Mouse (Mus musculus): ENCODE measurements around the gene Stx17. TPM values are rescaled to one million over a fixed set of nuclear protein-coding genes. Genes with fewer than 3 reads are reported as not detected.

Stx17 gene
- polyA plus RNA-seq, 1 experiment = 22.1 TPM

- no peak overlapping the region for H3K27ac ChIP-seq (ENCODE audit: insufficient read depth, low read length)
- H3K4me3 ChIP-seq (ENCODE audit: insufficient read depth, low read length) = no peak overlapping the region
- TF ChIP-seq CTCF (IDR thresholded peaks at IDR 0.05; ENCODE audit: borderline replicate concordance, insufficient read depth, low read length) (no peak), POLR2A (IDR thresholded peaks at IDR 0.05; ENCODE audit: low read depth, low read length) (no peak)
These were observed 22.7 kb upstream of the Stx17 start for GRCm38 (mm10) chr4:48101981-48102380.

GRCm38 (mm10) chr4:48105387-48105786, 19.3 kb upstream of the Stx17 start:
- no peak overlapping the region for H3K27ac ChIP-seq (ENCODE audit: insufficient read depth, low read length)
- no peaks in the 10 kb centered on the region for H3K4me1 ChIP-seq (ENCODE audit: control insufficient read depth, insufficient read depth, low read length)
- H3K4me3 ChIP-seq (ENCODE audit: insufficient read depth, low read length) = no peak overlapping the region
- no peak for TF ChIP-seq POLR2A (IDR thresholded peaks at IDR 0.05; ENCODE audit: low read depth, low read length)
- TF ChIP-seq CTCF (IDR thresholded peaks at IDR 0.05; ENCODE audit: borderline replicate concordance, insufficient read depth, low read length) = no peak

More at GRCm38 (mm10) chr4:48101981-48102380, 22.7 kb upstream of the Stx17 start:
- no peaks in the 10 kb centered on the region for H3K4me1 ChIP-seq (ENCODE audit: control insufficient read depth, insufficient read depth, low read length)

- no peak overlapping the region for H3K4me3 ChIP-seq (ENCODE audit: insufficient read depth, low read length)
- no peak overlapping the region for H3K27ac ChIP-seq (ENCODE audit: insufficient read depth, low read length)
- no peaks in the 10 kb centered on the region for H3K4me1 ChIP-seq (ENCODE audit: control insufficient read depth, insufficient read depth, low read length)
- TF ChIP-seq POLR2A (IDR thresholded peaks at IDR 0.05; ENCODE audit: low read depth, low read length) = no peak
- TF ChIP-seq CTCF (IDR thresholded peaks at IDR 0.05; ENCODE audit: borderline replicate concordance, insufficient read depth, low read length) = no peak
These were observed 17.6 kb upstream of the Stx17 start for GRCm38 (mm10) chr4:48107086-48107485.

- Histone ChIP-seq H3K4me3 (ENCODE audit: insufficient read depth, low read length) (no peak overlapping the region), H3K27ac (ENCODE audit: insufficient read depth, low read length) (no peak overlapping the region), H3K4me1 (ENCODE audit: control insufficient read depth, insufficient read depth, low read length) (no peaks in the 10 kb centered on the region)
- TF ChIP-seq CTCF (IDR thresholded peaks at IDR 0.05; ENCODE audit: borderline replicate concordance, insufficient read depth, low read length) = no peak
- TF ChIP-seq POLR2A (IDR thresholded peaks at IDR 0.05; ENCODE audit: low read depth, low read length) = no peak
These were observed 16.1 kb upstream of the Stx17 start for GRCm38 (mm10) chr4:48108591-48108990.

GRCm38 (mm10) chr4:48110331-48110730, 14.4 kb upstream of the Stx17 start:
- Histone ChIP-seq H3K4me1 (ENCODE audit: control insufficient read depth, insufficient read depth, low read length) (no peaks in the 10 kb centered on the region), H3K27ac (ENCODE audit: insufficient read depth, low read length) (no peak overlapping the region), H3K4me3 (ENCODE audit: insufficient read depth, low read length) (no peak overlapping the region)
- TF ChIP-seq POLR2A (IDR thresholded peaks at IDR 0.05; ENCODE audit: low read depth, low read length) (no peak), CTCF (IDR thresholded peaks at IDR 0.05; ENCODE audit: borderline replicate concordance, insufficient read depth, low read length) (no peak)

- no peak for TF ChIP-seq POLR2A (IDR thresholded peaks at IDR 0.05; ENCODE audit: low read depth, low read length)
- TF ChIP-seq CTCF (IDR thresholded peaks at IDR 0.05; ENCODE audit: borderline replicate concordance, insufficient read depth, low read length) = no peak
These were observed 8.5 kb upstream of the Stx17 start for GRCm38 (mm10) chr4:48116191-48116590.

GRCm38 (mm10) chr4:48124416-48124772, 321 bp upstream of the Stx17 start:
- Histone ChIP-seq H3K4me3 (ENCODE audit: insufficient read depth, low read length) (peak overlapping the region; percentile 39), H3K4me1 (ENCODE audit: control insufficient read depth, insufficient read depth, low read length) (no peaks in the 10 kb centered on the region), H3K27ac (ENCODE audit: insufficient read depth, low read length) (no peak overlapping the region)
- TF ChIP-seq POLR2A (IDR thresholded peaks at IDR 0.05; ENCODE audit: low read depth, low read length) (no peak), CTCF (IDR thresholded peaks at IDR 0.05; ENCODE audit: borderline replicate concordance, insufficient read depth, low read length) (no peak)

More at GRCm38 (mm10) chr4:48116191-48116590, 8.5 kb upstream of the Stx17 start:
- H3K4me3 ChIP-seq (ENCODE audit: insufficient read depth, low read length) = no peak overlapping the region
- no peaks in the 10 kb centered on the region for H3K4me1 ChIP-seq (ENCODE audit: control insufficient read depth, insufficient read depth, low read length)
- no peak overlapping the region for H3K27ac ChIP-seq (ENCODE audit: insufficient read depth, low read length)

GRCm38 (mm10) chr4:48130314-48130713, 5.6 kb downstream of the Stx17 start:
- H3K4me3 ChIP-seq (ENCODE audit: insufficient read depth, low read length) = no peak overlapping the region
- H3K27ac ChIP-seq (ENCODE audit: insufficient read depth, low read length) = no peak overlapping the region
- no peaks in the 10 kb centered on the region for H3K4me1 ChIP-seq (ENCODE audit: control insufficient read depth, insufficient read depth, low read length)
- TF ChIP-seq POLR2A (IDR thresholded peaks at IDR 0.05; ENCODE audit: low read depth, low read length) = no peak
- TF ChIP-seq CTCF (IDR thresholded peaks at IDR 0.05; ENCODE audit: borderline replicate concordance, insufficient read depth, low read length) = no peak

GRCm38 (mm10) chr4:48131606-48132005, 6.9 kb downstream of the Stx17 start:
- no peak overlapping the region for H3K4me3 ChIP-seq (ENCODE audit: insufficient read depth, low read length)
- H3K27ac ChIP-seq (ENCODE audit: insufficient read depth, low read length) = no peak overlapping the region
- TF ChIP-seq CTCF (IDR thresholded peaks at IDR 0.05; ENCODE audit: borderline replicate concordance, insufficient read depth, low read length) (no peak), POLR2A (IDR thresholded peaks at IDR 0.05; ENCODE audit: low read depth, low read length) (no peak)
- no peaks in the 10 kb centered on the region for H3K4me1 ChIP-seq (ENCODE audit: control insufficient read depth, insufficient read depth, low read length)

GRCm38 (mm10) chr4:48132721-48133120, 8.0 kb downstream of the Stx17 start:
- no peak overlapping the region for H3K27ac ChIP-seq (ENCODE audit: insufficient read depth, low read length)
- H3K4me1 ChIP-seq (ENCODE audit: control insufficient read depth, insufficient read depth, low read length) = no peaks in the 10 kb centered on the region
- H3K4me3 ChIP-seq (ENCODE audit: insufficient read depth, low read length) = no peak overlapping the region
- TF ChIP-seq CTCF (IDR thresholded peaks at IDR 0.05; ENCODE audit: borderline replicate concordance, insufficient read depth, low read length) (no peak), POLR2A (IDR thresholded peaks at IDR 0.05; ENCODE audit: low read depth, low read length) (no peak)

GRCm38 (mm10) chr4:48149492-48149891, 24.8 kb downstream of the Stx17 start:
- TF ChIP-seq CTCF (IDR thresholded peaks at IDR 0.05; ENCODE audit: borderline replicate concordance, insufficient read depth, low read length) (no peak), POLR2A (IDR thresholded peaks at IDR 0.05; ENCODE audit: low read depth, low read length) (no peak)
- H3K27ac ChIP-seq (ENCODE audit: insufficient read depth, low read length) = no peak overlapping the region
- no peak overlapping the region for H3K4me3 ChIP-seq (ENCODE audit: insufficient read depth, low read length)
- H3K4me1 ChIP-seq (ENCODE audit: control insufficient read depth, insufficient read depth, low read length) = no peaks in the 10 kb centered on the region

Data from embryonic fibroblast, embryonic 13.5 days (primary cell).